Mouse (Mus musculus) naive thymus-derived CD4-positive, alpha-beta T cell, adult 5 months (primary cell): ENCODE data around the gene Kif28. TPM values are rescaled to one million over a fixed set of nuclear protein-coding genes. Genes with fewer than 3 reads are reported as not detected.

Experiments used
- polyA plus RNA-seq: library from polyadenylated mRNA; unstranded; fragments of 100-300 nt; shearing (Covaris generic); gene quantifications from one replicate; pipeline ENCODE4 v1.2.1, GENCODE M21; 2017

The Kif28 gene
- not detected for polyA plus RNA-seq

DNA sequence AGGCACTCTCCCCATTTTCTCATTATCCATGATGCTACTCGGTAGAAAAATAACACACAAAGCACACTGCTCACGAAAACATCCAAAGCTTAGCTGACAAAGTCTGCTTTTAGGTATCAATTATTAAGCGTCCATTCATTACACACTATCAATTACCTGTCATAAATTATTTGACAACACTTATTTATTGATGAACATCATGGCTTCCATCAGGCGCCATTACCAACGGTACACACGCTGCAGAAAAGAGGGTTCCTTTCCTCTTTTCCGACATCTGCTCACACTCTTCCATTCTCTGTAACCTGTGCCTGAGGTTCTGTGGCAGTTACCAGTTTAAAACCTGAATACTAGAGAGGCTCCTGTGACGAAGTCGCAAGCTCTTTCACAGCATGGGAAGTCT is at the start of gene Kif28:
Gene Kif28, minus strand, starts transcription at position 101 of the 400 bp plus-strand sequence.

DNA sequence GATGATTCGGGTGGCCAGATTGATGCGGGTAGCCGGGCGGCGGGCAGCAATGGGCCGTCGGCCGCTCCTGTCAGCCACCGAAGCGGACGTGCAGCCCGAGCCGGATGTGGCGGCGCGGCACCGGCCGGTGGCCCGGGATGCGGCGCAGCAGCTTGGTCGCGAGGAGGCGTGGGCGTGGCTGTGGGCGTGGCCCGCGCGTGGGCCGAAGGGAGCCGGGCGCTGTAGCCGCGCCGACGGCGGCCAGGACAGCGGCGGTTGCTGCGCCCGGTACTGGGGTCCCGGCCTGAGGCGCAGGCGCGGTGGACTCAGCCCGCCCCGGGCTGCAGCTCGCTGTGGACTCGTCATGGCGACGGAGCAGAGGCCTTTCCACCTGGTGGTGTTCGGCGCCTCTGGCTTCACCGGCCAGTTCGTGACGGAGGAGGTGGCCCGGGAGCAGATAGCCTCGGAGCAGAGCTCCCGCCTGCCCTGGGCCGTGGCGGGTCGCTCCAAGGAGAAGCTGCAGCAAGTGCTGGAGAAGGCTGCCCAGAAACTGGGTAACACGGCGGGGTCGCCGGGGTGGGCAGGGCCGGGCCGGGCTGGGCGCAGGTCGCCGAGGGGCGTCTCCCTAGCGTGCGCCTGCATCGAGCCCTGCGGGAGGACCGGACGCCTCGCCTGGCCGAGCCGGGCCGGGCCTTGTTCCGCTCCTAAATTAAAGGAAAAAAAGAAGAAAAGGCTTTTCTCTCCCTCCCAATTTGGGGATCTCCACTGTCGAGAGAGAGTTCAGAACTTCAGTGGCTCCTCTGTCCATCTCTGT is 76.9 kb downstream of the Kif28 start, which contains the start of gene Sccpdh:
Gene Sccpdh, plus strand, starts transcription at position 198 of the 793 bp plus-strand sequence.

Other genes starting within 250 kb of the Kif28 start
- gene Smyd3, start 227.2 kb downstream of the Kif28 start, polyA plus RNA-seq, result 55.1 TPM
- 81.5 TPM for gene Tfb2m, start 199.0 kb downstream of the Kif28 start, polyA plus RNA-seq
- 86.0 TPM for gene Cnst, start 198.9 kb downstream of the Kif28 start, polyA plus RNA-seq
- 0.76 TPM for gene Sccpdh, start 77.1 kb downstream of the Kif28 start, polyA plus RNA-seq
- gene Gm10518, start 58.1 kb upstream of the Kif28 start, polyA plus RNA-seq, result 0.45 TPM
- 72.8 TPM for gene Ahctf1, start 58.4 kb upstream of the Kif28 start, polyA plus RNA-seq
- gene Cdc42bpa, start 215.2 kb upstream of the Kif28 start, polyA plus RNA-seq, result 0.66 TPM